Mouse (Mus musculus) liver, embryonic 15.5 days (tissue): ENCODE data around the gene Mrps34. TPM values are rescaled to one million over a fixed set of nuclear protein-coding genes. Genes with fewer than 3 reads are reported as not detected.
A peak's percentile ranks its signal among the peaks of the same experiment; 100 is the strongest.

ENCODE experiments used
- ATAC-seq: fragments of 200-750 bp; cut with Nextera tagmentation; 2 replicates; pipeline ENCODE4 v1.8.0; 2017; ENCODE audit warnings: moderate number of reproducible peaks, mild to moderate bottlenecking, moderate library complexity; ENCODE audit not compliant: insufficient read depth
- H3K27ac ChIP-seq: fragments of 300-500 bp; sonication (generic); replicated peaks from 2 replicates; pipeline ENCODE4 v1.5.1; 2015; ENCODE audit warnings: mild to moderate bottlenecking, inconsistent platforms
- H3K27me3 ChIP-seq: fragments of 300-500 bp; sonication (generic); 2 replicates; pipeline ENCODE4 v1.6.1; 2015; ENCODE audit warnings: mild to moderate bottlenecking, inconsistent platforms
- H3K36me3 ChIP-seq: fragments of 300-500 bp; sonication (generic); replicated peaks from 2 replicates; pipeline ENCODE4 v1.6.1; 2015; ENCODE audit warnings: moderate library complexity, mild to moderate bottlenecking, inconsistent platforms
- H3K4me1 ChIP-seq: fragments of 300-500 bp; sonication (generic); replicated peaks from 2 replicates; pipeline ENCODE4 v1.6.1; 2015; ENCODE audit warnings: inconsistent platforms
- H3K4me2 ChIP-seq: fragments of 300-500 bp; sonication (generic); 2 replicates; pipeline ENCODE4 v1.6.1; 2015; ENCODE audit warnings: moderate library complexity, mild to moderate bottlenecking, inconsistent platforms
- H3K4me3 ChIP-seq: fragments of 300-500 bp; sonication (generic); replicated peaks from 2 replicates; pipeline ENCODE4 v1.5.1; 2015; ENCODE audit warnings: mild to moderate bottlenecking, inconsistent platforms
- H3K9ac ChIP-seq: fragments of 300-500 bp; sonication (generic); 2 replicates; pipeline ENCODE4 v1.6.1; 2015; ENCODE audit warnings: moderate library complexity, mild to moderate bottlenecking, inconsistent platforms
- H3K9me3 ChIP-seq: fragments of 300-500 bp; sonication (generic); replicated peaks from 2 replicates; pipeline ENCODE4 v1.6.1; 2016; ENCODE audit warnings: inconsistent platforms
- WGBS: fragments of 180-500 bp; shearing (Covaris S2); methylation state at CpG from one replicate; pipeline ENCODE4 v1.1.7; 2015; ENCODE audit warnings: mixed read lengths; ENCODE audit not compliant: insufficient replicate concordance; 5-methylcytosine and 5-hydroxymethylcytosine counted together
- polyA plus RNA-seq: library from polyadenylated mRNA; unstranded; fragments of >200 nt; fragmentation: Nextera tagmentation; extraction: Ambion mirVana; gene quantifications from 2 replicates; pipeline ENCODE4 v1.2.1, GENCODE M21; 2015

The Mrps34 gene
- polyA plus RNA-seq, 1 experiment from 2014 or later, result 52.8 TPM

DNA sequence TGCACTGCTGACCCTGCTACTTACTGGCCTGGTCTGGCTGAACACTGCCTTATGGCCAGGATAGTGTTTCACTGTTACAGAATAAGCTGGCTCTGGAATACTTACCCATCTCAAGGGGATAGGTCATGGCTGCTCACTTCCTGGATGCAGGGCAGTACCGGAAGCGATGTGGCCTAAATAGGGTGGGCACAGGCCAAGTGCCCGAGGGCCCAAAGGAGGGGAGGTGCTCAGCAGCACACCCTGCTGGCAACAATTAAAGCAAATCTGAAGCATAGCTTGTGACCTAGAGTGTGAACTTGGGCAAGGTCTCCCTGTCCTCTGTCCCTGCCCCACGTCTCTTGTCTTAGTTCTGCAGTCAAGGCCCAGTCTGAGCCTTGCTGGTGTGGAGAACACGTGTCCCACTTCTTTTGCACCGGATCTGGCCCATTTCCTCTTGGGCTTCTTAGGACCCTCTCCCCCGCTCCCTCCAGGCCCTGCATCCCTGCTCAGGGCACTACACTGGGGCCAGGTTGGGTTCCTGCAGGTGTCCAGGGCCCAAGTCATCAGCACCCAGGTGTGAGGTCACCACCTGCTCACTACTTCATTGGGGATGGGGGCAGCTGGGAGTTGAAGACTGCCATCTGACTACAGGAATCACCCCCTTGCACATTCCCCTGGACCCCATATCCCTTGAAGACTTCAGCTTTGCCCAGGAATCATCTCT lies 13.0 kb upstream of the Mrps34 start:
- no peak for ATAC-seq

DNA sequence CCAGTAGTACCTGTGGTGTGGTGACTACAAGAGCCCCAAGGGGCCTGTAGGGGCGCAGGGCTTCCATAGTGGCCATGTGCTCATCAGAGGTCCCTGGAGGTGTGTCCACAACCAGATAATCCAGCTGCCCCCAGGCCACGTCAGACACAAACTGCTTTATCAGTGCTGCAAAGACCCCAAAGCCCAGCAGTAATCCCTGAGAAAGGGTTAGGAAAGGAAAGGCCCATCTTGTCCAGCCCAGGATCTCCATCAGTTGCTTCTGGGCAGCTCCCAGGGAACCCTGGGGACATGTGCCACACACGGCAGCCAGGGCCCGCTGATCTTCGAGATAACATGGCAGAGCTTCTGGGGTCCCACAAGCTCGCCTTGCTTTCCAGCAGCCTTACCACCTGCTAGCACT lies 10.5 kb upstream of the Mrps34 start:
- 69% methylated on average over 6 of the region's 6 CpGs for WGBS
- H3K36me3 ChIP-seq, result peaks cover 53% of the 10 kb centered on the region
- no peak overlapping the region for H3K9ac ChIP-seq
- no peaks in the 10 kb centered on the region for H3K9me3 ChIP-seq
- peak overlapping the region; percentile 87 for H3K4me2 ChIP-seq
- H3K4me3 ChIP-seq, result peak overlapping the region; percentile 96; the same call in 1 of the 2 replicates
- no peak overlapping the region for H3K27ac ChIP-seq
- no peaks in the 10 kb centered on the region for H3K27me3 ChIP-seq
- H3K4me1 ChIP-seq, result peaks cover 51% of the 10 kb centered on the region
- no peak for ATAC-seq

More for the DNA sequence above, 13.0 kb upstream of the Mrps34 start:
- Histone ChIP-seq H3K27me3 (no peaks in the 10 kb centered on the region), H3K4me3 (no peak overlapping the region), H3K9ac (no peak overlapping the region), H3K4me1 (peaks cover 48% of the 10 kb centered on the region), H3K4me2 (no peak overlapping the region), H3K27ac (no peak overlapping the region), H3K36me3 (peaks cover 36% of the 10 kb centered on the region), H3K9me3 (no peaks in the 10 kb centered on the region)
- 43% methylated on average over 7 of the region's 7 CpGs for WGBS

DNA sequence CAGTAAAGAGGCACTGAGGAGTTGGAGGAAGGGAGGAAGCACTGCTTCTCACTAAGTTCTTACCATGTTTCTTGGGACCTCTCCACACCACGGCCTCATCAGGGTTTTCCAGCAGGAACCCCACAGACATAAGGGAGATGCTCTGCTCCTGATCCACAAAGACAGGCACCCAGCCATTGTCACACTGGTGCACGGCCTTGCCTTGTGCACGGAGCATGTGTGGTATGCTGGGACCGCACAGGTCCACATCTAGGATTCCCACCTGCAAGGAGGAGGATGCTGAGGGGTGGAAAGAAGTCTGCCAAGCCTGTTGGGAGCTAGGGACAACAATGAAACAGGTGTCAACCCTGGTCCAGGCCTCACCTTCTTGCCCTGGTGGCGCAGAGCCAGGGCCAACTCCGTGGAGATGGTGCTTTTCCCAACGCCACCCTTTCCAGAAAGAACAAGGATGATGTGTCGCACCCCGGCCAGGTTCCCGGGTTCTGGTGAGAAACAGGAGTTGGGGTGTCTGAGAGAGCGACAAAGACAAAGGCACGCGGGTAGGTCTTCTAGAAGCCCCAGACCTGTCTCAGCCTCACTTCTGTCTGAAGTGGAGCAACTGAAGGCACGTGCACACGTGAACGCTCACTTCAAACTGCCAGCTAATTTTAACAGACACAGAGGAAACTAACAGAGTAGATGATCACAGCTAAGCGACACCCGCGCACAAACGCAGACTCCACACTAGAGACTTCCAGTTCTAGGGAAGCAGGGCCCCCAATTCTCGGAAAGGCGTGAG lies 9.4 kb upstream of the Mrps34 start:
- Histone ChIP-seq H3K9me3 (no peaks in the 10 kb centered on the region), H3K27me3 (no peaks in the 10 kb centered on the region), H3K27ac (peak overlapping the region; percentile 68), H3K9ac (peak overlapping the region; percentile 81), H3K4me2 (peak overlapping the region; percentile 87), H3K4me1 (peaks cover 60% of the 10 kb centered on the region), H3K36me3 (peaks cover 64% of the 10 kb centered on the region), H3K4me3 (peak overlapping the region; percentile 96)
- WGBS, result 17% methylated on average over 22 of the region's 22 CpGs
- ATAC-seq, result no peak

DNA sequence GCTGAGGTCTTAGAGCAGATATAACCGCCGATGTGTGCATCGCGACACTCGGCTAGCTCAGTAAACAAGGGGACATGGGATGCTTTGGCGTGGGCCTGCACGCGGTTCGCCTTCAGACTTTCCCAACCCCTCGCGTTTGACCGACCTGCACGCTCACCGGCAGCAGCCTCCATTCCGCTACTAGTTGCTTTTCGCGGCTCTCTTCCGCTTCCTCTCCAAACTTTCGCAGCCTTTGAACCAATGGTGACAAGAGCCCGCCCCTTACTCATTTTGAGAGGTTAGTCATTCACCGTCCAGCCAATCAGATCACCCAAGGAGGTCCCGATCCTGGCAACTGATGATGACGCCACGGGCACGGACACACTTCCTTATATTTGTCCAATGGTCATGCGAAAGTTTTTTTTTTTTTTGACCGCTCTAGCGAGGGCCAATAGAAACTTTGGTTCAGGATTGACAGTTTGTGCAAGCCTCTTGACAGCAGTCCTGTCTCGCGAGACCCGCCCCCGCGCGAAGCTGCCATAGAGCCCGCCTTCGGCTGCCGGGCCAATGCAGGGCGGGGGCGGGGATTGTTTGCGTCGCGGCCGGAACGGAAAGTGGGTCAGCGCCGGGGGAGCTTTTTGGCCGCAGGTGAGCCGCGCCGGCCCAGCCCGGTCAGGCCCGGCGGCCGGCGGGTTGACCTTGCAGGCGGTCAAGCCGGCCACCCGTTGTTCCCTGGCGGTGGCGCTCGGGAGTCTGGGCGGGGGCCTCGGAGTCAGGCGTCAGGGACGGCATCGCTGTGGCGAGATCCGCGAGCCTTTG lies 8.6 kb upstream of the Mrps34 start, which contains the start of the genes Nubp2 and Spsb3:
Nubp2 (minus strand) TSS at position 216 of the 798 bp plus-strand sequence.
Spsb3 (plus strand) TSS at position 510 of the 798 bp plus-strand sequence.
- no peaks in the 10 kb centered on the region for H3K9me3 ChIP-seq
- H3K4me3 ChIP-seq, result peak within 1 kb of the TSS; percentile 96
- under 1% methylated on average over 69 of the region's 69 CpGs for WGBS
- H3K27ac ChIP-seq, result peak within 1 kb of the TSS; percentile 94
- peaks cover 72% of the 10 kb centered on the region for H3K36me3 ChIP-seq
- H3K27me3 ChIP-seq, result no peaks in the 10 kb centered on the region
- peak within 1 kb of the TSS; percentile 96 for H3K9ac ChIP-seq
- peaks cover 67% of the 10 kb centered on the region for H3K4me1 ChIP-seq
- ATAC-seq, result peak; percentile 95
- H3K4me2 ChIP-seq, result peak within 1 kb of the TSS; percentile 87

DNA sequence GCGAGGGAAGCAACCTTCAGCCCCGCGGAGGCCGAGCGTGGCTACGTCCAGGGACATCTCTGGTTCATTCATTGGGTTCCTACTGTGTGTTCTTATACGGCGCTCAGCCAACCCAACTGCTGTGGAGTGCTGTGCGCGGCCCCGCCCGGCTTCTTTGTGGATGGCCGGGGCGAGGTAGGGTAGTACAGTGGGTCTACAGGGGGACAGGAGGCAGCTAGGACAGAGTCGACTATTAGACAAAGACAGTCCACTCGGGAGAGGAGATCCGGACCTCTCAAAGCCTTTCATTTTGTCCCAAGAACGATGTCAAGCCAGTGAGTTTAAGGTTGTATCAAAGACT lies 8.0 kb upstream of the Mrps34 start:
- WGBS, result under 1% methylated on average over 18 of the region's 18 CpGs
- H3K4me1 ChIP-seq, result peaks cover 67% of the 10 kb centered on the region

DNA sequence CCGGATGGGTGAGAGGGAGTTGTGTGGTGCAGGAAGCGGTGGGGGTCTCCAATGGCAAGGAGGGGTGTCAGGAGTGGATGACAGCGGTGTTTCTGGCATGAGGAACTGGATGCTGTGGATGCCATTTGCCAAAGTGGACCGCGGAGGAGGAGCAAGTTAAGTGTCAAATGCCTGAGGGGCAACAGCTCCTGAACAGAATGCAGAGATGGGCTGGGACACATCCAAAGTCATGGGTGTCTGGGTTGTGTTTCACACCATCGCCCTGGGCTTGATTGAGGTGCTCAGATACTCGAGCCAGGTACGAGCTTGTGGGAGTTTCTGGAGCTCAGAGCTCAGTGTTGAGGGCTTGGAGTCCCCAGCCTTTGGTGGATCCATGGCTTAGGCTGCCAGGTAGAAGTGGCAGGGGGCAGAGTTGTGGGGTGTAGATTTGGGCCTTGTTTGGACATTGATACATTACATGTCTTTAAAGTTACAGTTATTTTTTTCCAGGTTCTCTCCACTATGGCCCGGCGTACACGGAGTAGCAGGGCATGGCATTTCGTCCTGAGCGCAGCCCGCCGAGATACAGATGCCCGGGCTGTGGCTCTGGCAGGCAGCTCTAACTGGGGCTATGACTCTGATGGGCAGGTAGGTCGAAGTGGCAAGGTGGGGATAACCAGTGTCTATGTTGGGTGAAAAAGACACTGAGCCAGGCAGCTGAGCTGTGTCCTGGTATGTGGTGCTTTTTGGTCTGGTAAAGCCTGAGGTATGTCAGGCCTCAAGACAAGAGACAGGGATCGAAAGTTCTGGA lies 7.4 kb upstream of the Mrps34 start:
- Histone ChIP-seq H3K9me3 (no peaks in the 10 kb centered on the region), H3K27me3 (no peaks in the 10 kb centered on the region), H3K9ac (peak overlapping the region; percentile 96), H3K4me3 (peak overlapping the region; percentile 96), H3K36me3 (peaks cover 75% of the 10 kb centered on the region), H3K27ac (peak overlapping the region; percentile 94), H3K4me2 (peak overlapping the region; percentile 84), H3K4me1 (peaks cover 67% of the 10 kb centered on the region)
- ATAC-seq, result no peak
- 55% methylated on average over 18 of the region's 18 CpGs for WGBS

More for the DNA sequence above, 8.0 kb upstream of the Mrps34 start:
- no peaks in the 10 kb centered on the region for H3K27me3 ChIP-seq
- peak overlapping the region; percentile 96 for H3K9ac ChIP-seq
- peak overlapping the region; percentile 94 for H3K27ac ChIP-seq
- peak overlapping the region; percentile 84 for H3K4me2 ChIP-seq
- H3K36me3 ChIP-seq, result peaks cover 75% of the 10 kb centered on the region
- H3K9me3 ChIP-seq, result no peaks in the 10 kb centered on the region
- peak; percentile 48 for ATAC-seq
- peak overlapping the region; percentile 96 for H3K4me3 ChIP-seq

DNA sequence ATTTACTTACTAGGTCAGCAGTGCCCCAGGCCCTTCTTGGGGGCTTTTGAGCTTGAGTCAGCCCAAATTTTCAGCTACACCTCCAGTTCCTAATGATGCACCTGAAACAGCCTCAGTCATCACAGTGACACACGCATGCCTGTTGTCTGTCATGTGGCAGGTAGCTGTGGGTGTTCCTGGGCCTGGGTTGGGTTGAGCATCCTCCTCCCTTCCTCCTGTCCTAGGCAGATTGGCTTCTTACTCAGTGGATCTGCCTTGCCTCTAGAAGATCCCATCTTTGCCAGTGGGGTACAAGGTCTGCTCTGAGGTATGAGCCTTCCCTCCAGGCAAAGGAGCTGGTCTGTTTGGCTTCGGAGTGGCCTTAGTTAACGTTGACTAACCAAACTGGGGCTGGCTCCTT lies 6.1 kb upstream of the Mrps34 start:
- no peak overlapping the region for H3K9ac ChIP-seq
- H3K36me3 ChIP-seq, result peaks cover 75% of the 10 kb centered on the region
- H3K9me3 ChIP-seq, result no peaks in the 10 kb centered on the region
- ATAC-seq, result no peak
- H3K27ac ChIP-seq, result peak overlapping the region; percentile 94; the same call in 1 of the 2 replicates
- peaks cover 70% of the 10 kb centered on the region for H3K4me1 ChIP-seq
- H3K4me3 ChIP-seq, result 0 out of 2 replicates have a peak overlapping the region, but pooled peaks have one; percentile 96
- H3K4me2 ChIP-seq, result peak overlapping the region; percentile 84
- 81% methylated on average over 3 of the region's 3 CpGs for WGBS
- H3K27me3 ChIP-seq, result no peaks in the 10 kb centered on the region

DNA sequence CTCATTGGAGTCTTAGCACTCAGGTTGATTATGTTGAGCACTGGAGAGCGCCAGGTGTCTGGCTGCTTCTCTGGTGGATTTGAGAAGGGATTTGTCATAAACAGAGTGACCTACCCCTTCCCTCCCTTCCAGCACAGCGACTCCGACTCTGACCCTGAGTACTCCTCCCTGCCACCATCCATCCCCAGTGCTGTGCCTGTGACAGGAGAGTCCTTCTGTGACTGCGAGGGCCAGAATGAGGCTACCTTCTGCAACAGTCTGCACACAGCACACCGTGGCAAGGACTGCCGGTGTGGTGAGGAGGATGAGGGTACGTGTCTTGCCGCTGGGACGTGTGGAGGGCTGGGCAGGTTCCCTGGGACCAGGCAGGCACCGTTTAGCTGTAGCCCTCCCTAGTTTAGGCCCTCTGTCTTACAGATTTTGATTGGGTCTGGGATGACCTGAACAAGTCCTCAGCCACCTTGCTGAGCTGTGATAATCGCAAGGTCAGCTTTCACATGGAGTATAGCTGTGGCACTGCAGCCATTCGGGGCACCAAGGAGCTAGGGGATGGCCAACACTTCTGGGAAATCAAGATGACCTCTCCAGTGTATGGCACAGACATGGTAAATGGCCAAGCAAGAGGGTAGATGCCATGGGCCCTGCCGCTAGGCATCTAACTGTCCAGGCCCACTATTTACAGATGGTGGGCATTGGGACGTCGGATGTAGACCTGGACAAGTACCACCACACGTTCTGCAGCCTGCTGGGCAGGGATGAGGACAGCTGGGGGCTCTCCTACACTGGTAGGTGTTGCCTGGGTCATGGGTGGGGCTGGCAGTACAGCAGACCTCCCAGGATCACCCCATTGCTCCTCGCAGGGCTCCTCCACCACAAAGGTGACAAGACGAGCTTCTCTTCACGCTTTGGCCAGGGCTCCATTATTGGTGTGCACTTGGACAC lies 4.5 kb upstream of the Mrps34 start:
- Histone ChIP-seq H3K4me3 (no peak overlapping the region), H3K4me1 (peaks cover 63% of the 10 kb centered on the region), H3K9ac (no peak overlapping the region), H3K9me3 (no peaks in the 10 kb centered on the region), H3K27me3 (no peaks in the 10 kb centered on the region), H3K4me2 (no peak overlapping the region), H3K36me3 (peaks cover 62% of the 10 kb centered on the region), H3K27ac (no peak overlapping the region; the same call in 1 of the 2 replicates)
- 84% methylated on average over 19 of the region's 19 CpGs for WGBS
- ATAC-seq, result no peak

DNA sequence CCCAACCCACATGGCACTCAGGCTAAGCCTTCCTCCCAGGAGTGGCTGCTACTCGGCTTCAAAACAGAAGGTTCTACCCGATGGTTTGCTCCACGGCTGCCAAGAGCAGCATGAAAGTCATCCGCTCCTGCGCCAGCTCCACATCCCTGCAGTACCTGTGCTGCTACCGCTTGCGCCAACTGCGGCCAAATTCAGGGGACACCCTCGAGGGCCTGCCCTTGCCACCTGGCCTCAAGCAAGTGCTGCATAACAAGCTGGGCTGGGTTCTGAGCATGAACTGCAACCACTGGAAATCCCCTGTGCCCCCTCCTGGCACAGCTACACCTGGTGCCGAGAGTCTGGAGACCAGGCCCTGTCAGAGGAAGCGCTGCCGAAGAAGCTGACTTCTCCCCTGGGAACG lies 3.6 kb upstream of the Mrps34 start:
- Histone ChIP-seq H3K36me3 (peaks cover 62% of the 10 kb centered on the region), H3K9me3 (no peaks in the 10 kb centered on the region), H3K9ac (no peak overlapping the region), H3K4me2 (no peak overlapping the region), H3K4me3 (no peak overlapping the region), H3K4me1 (peaks cover 69% of the 10 kb centered on the region), H3K27me3 (no peaks in the 10 kb centered on the region), H3K27ac (no peak overlapping the region)
- 85% methylated on average over 13 of the region's 13 CpGs for WGBS
- no peak for ATAC-seq
